Mouse (Mus musculus): ENCODE results near the gene Tgfb1. TPM values are rescaled to one million over a fixed set of nuclear protein-coding genes. Genes with fewer than 3 reads are reported as not detected.
A peak's percentile ranks its signal among the peaks of the same experiment; 100 is the strongest.

Gene Tgfb1
- polyA plus RNA-seq, 1 experiment from 2014 or later: 6.1 TPM

GRCm38 (mm10) chr7:25706578-25707170 is 19.9 kb downstream of the Tgfb1 start:
- H3K36me3 ChIP-seq (replicated peaks; ENCODE audit: insufficient read depth, low read length): peaks cover 16% of the 10 kb centered on the region

GRCm38 (mm10) chr7:25707581-25708292 is 20.9 kb downstream of the Tgfb1 start:
- DNase-seq (peak; percentile 53), ATAC-seq (peak; percentile 31)
- Histone ChIP-seq H3K9ac (replicated peaks) (peak overlapping the region; percentile 5; the same call in 1 of the 2 replicates), H3K4me2 (ENCODE audit: low read depth, low read length) (no peak overlapping the region), H3K27me3 (ENCODE audit: insufficient read depth, low read length) (no peaks in the 10 kb centered on the region), H3K27ac (ENCODE audit: low read depth) (peak overlapping the region; percentile 85), H3K36me3 (replicated peaks; ENCODE audit: insufficient read depth, low read length) (peaks cover 8% of the 10 kb centered on the region; the same call in 1 of the 2 replicates), H3K4me3 (ENCODE audit: low read depth, low read length) (no peak overlapping the region), H3K9me3 (ENCODE audit: low read length) (no peaks in the 10 kb centered on the region), H3K4me1 (ENCODE audit: insufficient read depth) (peaks cover 62% of the 10 kb centered on the region)
- 39% methylated on average over 15 of the region's 15 CpGs for WGBS (ENCODE audit: insufficient replicate concordance)
- no peak for TF ChIP-seq EP300 (IDR thresholded peaks at IDR 0.05; ENCODE audit: low read depth)
- no peak for TF ChIP-seq CTCF (IDR thresholded peaks at IDR 0.05; ENCODE audit: low read depth)

More at GRCm38 (mm10) chr7:25706578-25707170, 19.9 kb downstream of the Tgfb1 start:
- 0 out of 2 replicates have a peak, but pooled peaks cover 6% of the 10 kb centered on the region for H3K9me3 ChIP-seq (ENCODE audit: low read length)
- H3K4me1 ChIP-seq (ENCODE audit: insufficient read depth): peaks cover 57% of the 10 kb centered on the region
- ATAC-seq: no peak
- no peak overlapping the region for H3K4me3 ChIP-seq (ENCODE audit: low read depth, low read length)
- H3K9ac ChIP-seq (replicated peaks): 0 out of 2 replicates have a peak overlapping the region, but pooled peaks have one; percentile 5
- TF ChIP-seq CTCF (IDR thresholded peaks at IDR 0.05; ENCODE audit: low read depth) (no peak), EP300 (IDR thresholded peaks at IDR 0.05; ENCODE audit: low read depth) (no peak)
- peak overlapping the region; percentile 26; the same call in 1 of the 2 replicates for H3K4me2 ChIP-seq (ENCODE audit: low read depth, low read length)
- 42% methylated on average over 7 of the region's 7 CpGs for WGBS (ENCODE audit: insufficient replicate concordance)
- DNase-seq: no peak
- H3K27ac ChIP-seq (ENCODE audit: low read depth): peak overlapping the region; percentile 85
- no peaks in the 10 kb centered on the region for H3K27me3 ChIP-seq (ENCODE audit: insufficient read depth, low read length)

DNA sequence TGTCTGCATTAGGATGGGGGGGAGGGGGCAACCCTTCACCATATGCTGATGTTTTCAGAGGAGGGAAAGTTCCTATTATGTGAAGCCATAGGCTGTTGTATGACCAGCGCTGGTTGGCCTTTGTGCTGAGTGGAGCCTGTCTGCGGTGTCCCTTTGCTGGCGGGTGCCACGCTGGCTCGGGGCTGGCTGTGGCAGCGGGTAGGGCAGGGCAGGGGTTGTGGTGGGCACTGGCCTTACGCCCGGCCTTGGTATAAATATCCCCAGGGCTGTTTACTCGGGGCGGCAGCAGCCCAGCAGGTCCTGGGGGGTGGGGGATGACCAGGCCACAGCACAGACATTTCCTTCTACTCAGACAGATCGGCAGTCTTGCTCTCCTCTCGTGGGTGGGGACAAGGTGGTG is 23.2 kb downstream of the Tgfb1 start:
- H3K27me3 ChIP-seq (ENCODE audit: insufficient read depth, low read length): no peaks in the 10 kb centered on the region
- no peaks in the 10 kb centered on the region for H3K9me3 ChIP-seq (ENCODE audit: low read length)
- no peak for DNase-seq
- 0 out of 2 replicates have a peak overlapping the region, but pooled peaks have one; percentile 9 for H3K4me2 ChIP-seq (ENCODE audit: low read depth, low read length)
- no peak for ATAC-seq
- peak overlapping the region; percentile 2; the same call in 1 of the 2 replicates for H3K9ac ChIP-seq (replicated peaks)
- H3K27ac ChIP-seq (ENCODE audit: low read depth): 0 out of 2 replicates have a peak overlapping the region, but pooled peaks have one; percentile 70
- WGBS (ENCODE audit: insufficient replicate concordance): 50% methylated on average over 12 of the region's 12 CpGs
- TF ChIP-seq CTCF (IDR thresholded peaks at IDR 0.05; ENCODE audit: low read depth) (no peak), EP300 (IDR thresholded peaks at IDR 0.05; ENCODE audit: low read depth) (no peak)
- H3K4me3 ChIP-seq (ENCODE audit: low read depth, low read length): no peak overlapping the region
- peaks cover 51% of the 10 kb centered on the region for H3K4me1 ChIP-seq (ENCODE audit: insufficient read depth)
- H3K36me3 ChIP-seq (replicated peaks; ENCODE audit: insufficient read depth, low read length): peaks cover 24% of the 10 kb centered on the region

DNA sequence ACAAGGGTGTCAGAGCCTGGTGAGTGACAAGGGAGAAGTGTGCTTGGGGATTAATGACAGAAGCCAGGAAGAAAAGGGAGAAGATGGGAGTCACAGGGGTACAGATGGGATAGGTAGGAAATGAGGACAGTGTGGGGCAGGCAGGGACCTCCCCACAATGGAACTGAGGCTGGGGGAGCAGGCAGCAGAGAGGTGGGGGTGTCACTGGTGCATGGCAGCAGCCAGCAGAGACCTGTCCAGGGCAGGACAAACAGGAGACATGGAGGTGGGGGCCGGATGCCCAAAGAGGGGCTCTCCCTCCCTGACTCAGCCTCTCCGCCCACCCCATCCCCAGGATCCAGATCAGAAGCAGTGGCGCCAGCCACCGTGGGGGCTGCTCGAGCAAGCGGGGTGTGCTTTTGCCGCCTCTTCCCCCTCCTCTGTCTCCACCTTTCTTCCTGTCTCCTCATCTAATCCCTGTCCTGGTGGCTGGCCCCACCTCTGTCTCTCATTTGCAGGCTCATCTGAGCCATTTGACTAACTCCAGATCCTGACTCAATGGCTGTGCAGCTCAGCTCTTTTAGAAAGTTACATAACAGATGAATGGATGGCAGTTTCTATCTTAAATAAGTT is 23.8 kb downstream of the Tgfb1 start:
- Histone ChIP-seq H3K27ac (ENCODE audit: low read depth) (peak overlapping the region; percentile 70), H3K9ac (replicated peaks) (0 out of 2 replicates have a peak overlapping the region, but pooled peaks have one; percentile 2), H3K4me2 (ENCODE audit: low read depth, low read length) (no peak overlapping the region), H3K36me3 (replicated peaks; ENCODE audit: insufficient read depth, low read length) (peaks cover 28% of the 10 kb centered on the region), H3K9me3 (ENCODE audit: low read length) (no peaks in the 10 kb centered on the region), H3K27me3 (ENCODE audit: insufficient read depth, low read length) (no peaks in the 10 kb centered on the region), H3K4me1 (ENCODE audit: insufficient read depth) (peaks cover 44% of the 10 kb centered on the region), H3K4me3 (ENCODE audit: low read depth, low read length) (no peak overlapping the region)
- TF ChIP-seq EP300 (IDR thresholded peaks at IDR 0.05; ENCODE audit: low read depth): no peak
- TF ChIP-seq CTCF (IDR thresholded peaks at IDR 0.05; ENCODE audit: low read depth): no peak
- no peak for DNase-seq
- WGBS (ENCODE audit: insufficient replicate concordance): 37% methylated on average over 7 of the region's 7 CpGs
- ATAC-seq: no peak

GRCm38 (mm10) chr7:25711165-25711564 is 24.4 kb downstream of the Tgfb1 start:
- TF ChIP-seq EP300 (IDR thresholded peaks at IDR 0.05; ENCODE audit: low read depth) (no peak), CTCF (IDR thresholded peaks at IDR 0.05; ENCODE audit: low read depth) (no peak)
- peak overlapping the region; percentile 70 for H3K27ac ChIP-seq (ENCODE audit: low read depth)
- H3K4me1 ChIP-seq (ENCODE audit: insufficient read depth): peaks cover 40% of the 10 kb centered on the region
- DNase-seq (no peak), ATAC-seq (peak; percentile 7; the same call in 1 of the 2 replicates)
- WGBS (ENCODE audit: insufficient replicate concordance): 58% methylated on average over 5 of the region's 5 CpGs
- H3K4me3 ChIP-seq (ENCODE audit: low read depth, low read length): no peak overlapping the region
- peaks cover 33% of the 10 kb centered on the region for H3K36me3 ChIP-seq (replicated peaks; ENCODE audit: insufficient read depth, low read length)
- H3K27me3 ChIP-seq (ENCODE audit: insufficient read depth, low read length): no peaks in the 10 kb centered on the region
- no peak overlapping the region for H3K9ac ChIP-seq (replicated peaks)
- H3K9me3 ChIP-seq (ENCODE audit: low read length): no peaks in the 10 kb centered on the region
- H3K4me2 ChIP-seq (ENCODE audit: low read depth, low read length): no peak overlapping the region

DNA sequence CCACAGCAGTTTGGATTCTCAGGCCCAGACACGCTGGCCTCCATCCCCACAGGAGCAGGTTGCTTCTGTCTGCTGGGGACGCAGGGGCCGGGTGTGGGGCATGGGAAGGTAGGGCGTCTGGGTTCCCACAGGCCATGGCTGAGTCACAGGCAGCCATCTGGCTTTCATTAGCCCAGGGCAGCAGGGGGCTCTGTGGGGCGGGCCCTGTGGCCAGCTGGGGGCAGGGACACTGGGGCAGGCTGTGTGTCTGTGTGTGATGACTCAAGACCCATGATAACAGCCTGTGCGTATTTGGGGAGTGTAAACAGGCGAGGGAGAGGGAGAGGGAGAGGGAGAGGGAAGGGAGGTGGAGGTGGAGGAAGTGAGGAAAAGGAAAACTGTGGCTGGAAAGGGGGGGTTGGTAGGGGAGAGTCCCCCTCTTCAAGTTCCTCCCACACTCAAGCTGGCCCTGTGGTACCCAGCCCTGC is 25.0 kb downstream of the Tgfb1 start:
- Histone ChIP-seq H3K27ac (ENCODE audit: low read depth) (peak overlapping the region; percentile 70), H3K9me3 (ENCODE audit: low read length) (no peaks in the 10 kb centered on the region), H3K36me3 (replicated peaks; ENCODE audit: insufficient read depth, low read length) (peaks cover 33% of the 10 kb centered on the region), H3K4me3 (ENCODE audit: low read depth, low read length) (no peak overlapping the region), H3K9ac (replicated peaks) (no peak overlapping the region), H3K27me3 (ENCODE audit: insufficient read depth, low read length) (no peaks in the 10 kb centered on the region), H3K4me1 (ENCODE audit: insufficient read depth) (peaks cover 34% of the 10 kb centered on the region), H3K4me2 (ENCODE audit: low read depth, low read length) (0 out of 2 replicates have a peak overlapping the region, but pooled peaks have one; percentile 9)
- ATAC-seq (peak; percentile 56; the same call in 1 of the 2 replicates), DNase-seq (peak; percentile 53)
- WGBS (ENCODE audit: insufficient replicate concordance): 25% methylated on average over 7 of the region's 7 CpGs
- no peak for TF ChIP-seq EP300 (IDR thresholded peaks at IDR 0.05; ENCODE audit: low read depth)
- no peak; the same call in 1 of the 2 replicates for TF ChIP-seq CTCF (IDR thresholded peaks at IDR 0.05; ENCODE audit: low read depth)
